Mouse (Mus musculus): ENCODE measurements at regions not wholly inside any gene's neighbourhood (a gene's known extent, or its start where the extent isn't known, plus 50 kb on each side); places are given as distances from the start of the nearest gene placed in this dataset.

DNA sequence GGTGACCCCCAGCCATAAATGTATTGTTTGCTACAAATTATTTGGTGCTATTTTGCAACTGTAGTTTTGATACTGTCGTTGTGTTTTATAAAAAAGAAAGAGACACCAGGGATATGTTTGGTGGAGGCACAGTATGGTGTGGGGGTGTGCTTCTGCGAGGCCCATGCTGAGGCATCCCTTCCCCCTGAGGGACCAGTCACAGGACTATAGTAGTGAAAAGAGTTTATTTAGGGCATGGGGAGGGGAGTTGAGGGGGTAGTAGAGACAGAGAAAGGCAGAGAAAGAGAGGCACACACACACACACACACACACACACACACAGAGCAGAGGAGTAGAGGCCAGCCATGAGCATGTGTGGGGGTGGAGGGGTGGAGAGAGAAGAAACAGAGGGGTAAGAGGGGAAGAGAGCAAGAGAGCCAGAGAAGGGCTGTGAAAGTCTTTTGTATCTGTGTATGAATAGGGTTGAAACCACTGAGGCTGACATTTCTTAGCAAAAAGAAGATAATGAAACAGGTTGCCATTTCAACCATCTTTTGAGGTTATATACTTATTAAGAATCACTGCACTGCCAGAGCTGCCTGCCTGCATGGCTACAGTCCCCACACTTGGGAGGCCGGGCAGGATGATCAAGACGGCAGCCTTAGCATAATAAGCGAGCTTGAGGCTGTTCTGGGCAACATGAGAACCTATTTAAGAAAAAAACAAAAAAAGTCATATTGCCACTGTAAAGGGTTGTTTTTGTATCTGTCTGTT is 65.3 kb upstream of the Osbpl8 start:
- H3K4me2 ChIP-seq = no peak overlapping the region
- WGBS (ENCODE audit: insufficient replicate concordance) = 75% methylated on average over 5 of the region's 5 CpGs
- no peaks in the 10 kb centered on the region for H3K9me3 ChIP-seq (replicated peaks)
- H3K36me3 ChIP-seq = no peaks in the 10 kb centered on the region
- 0 out of 2 replicates have a peak, but pooled peaks cover 9% of the 10 kb centered on the region for H3K27me3 ChIP-seq (replicated peaks)
- ATAC-seq = no peak
- H3K4me1 ChIP-seq = peaks cover 12% of the 10 kb centered on the region
- no peak overlapping the region for H3K4me3 ChIP-seq
- no peak overlapping the region for H3K9ac ChIP-seq
- H3K27ac ChIP-seq = no peak overlapping the region

DNA sequence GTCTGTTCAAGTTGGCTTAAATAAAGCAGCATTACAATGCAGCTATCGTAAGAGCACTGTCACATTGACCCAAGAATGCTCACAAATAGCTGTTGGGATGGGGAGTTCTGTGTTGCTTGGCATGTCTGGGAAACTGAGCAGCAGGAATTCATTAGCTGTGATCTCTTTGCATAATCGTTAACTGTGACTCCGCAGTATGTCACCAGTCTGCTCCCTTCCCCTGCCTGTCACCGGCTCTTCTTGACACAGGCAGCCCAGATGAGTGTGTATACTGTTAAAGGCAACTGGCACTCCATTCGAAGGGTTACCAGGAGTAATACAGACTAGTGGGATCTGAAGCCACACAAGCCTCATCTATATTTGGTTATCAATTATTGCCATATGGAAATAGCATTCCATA is 67.3 kb upstream of the Osbpl8 start:
- Histone ChIP-seq H3K27me3 (replicated peaks) (0 out of 2 replicates have a peak, but pooled peaks cover 9% of the 10 kb centered on the region), H3K4me2 (no peak overlapping the region), H3K27ac (no peak overlapping the region), H3K9ac (no peak overlapping the region), H3K4me3 (no peak overlapping the region), H3K4me1 (peaks cover 2% of the 10 kb centered on the region), H3K36me3 (no peaks in the 10 kb centered on the region), H3K9me3 (replicated peaks) (no peaks in the 10 kb centered on the region)
- ATAC-seq = no peak
- 74% methylated on average over 5 of the region's 5 CpGs for WGBS (ENCODE audit: insufficient replicate concordance)

DNA sequence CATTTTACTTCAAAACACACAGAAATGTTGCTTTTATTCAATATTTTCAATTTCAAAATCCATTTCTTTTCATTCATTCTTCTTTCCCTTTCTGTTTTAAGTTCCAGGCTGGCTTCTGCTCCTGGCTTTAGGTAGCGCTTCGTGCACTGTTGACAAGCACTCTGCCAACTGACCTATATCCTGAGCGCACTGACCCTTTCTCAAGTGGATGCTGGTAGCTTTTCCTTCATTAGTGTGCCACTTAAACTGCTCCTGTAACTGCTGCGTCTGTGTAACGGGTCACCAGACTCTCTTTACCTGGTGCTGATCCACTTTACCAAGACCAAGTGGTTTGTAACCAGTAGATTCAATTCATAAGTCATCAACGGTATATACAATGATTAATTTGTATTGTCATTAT is 67.7 kb upstream of the Osbpl8 start:
- Histone ChIP-seq H3K9me3 (replicated peaks) (no peaks in the 10 kb centered on the region), H3K4me3 (no peak overlapping the region), H3K4me1 (no peaks in the 10 kb centered on the region), H3K36me3 (no peaks in the 10 kb centered on the region), H3K27ac (no peak overlapping the region), H3K27me3 (replicated peaks) (0 out of 2 replicates have a peak, but pooled peaks cover 6% of the 10 kb centered on the region), H3K4me2 (no peak overlapping the region), H3K9ac (no peak overlapping the region)
- ATAC-seq = no peak
- WGBS (ENCODE audit: insufficient replicate concordance) = 79% methylated on average over 6 of the region's 6 CpGs

DNA sequence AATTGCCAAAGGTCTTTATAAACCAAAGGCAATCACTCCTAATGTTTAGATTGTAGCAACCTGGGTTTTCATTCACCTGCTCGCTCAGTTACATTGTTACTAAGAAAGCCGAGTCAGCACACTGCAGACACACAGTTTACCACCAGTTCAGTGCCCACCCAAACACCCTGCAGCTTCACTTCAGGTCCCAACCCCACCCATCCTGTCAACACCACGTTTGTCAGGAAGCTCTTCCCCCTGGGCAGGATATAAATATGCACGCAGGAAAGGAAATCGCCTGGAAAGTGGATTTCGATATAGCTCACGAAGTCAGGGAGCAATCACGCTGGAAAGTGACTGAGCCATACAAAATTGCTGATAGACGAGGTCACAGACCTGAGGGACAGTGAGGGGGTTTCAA is 70.1 kb upstream of the Osbpl8 start:
- Histone ChIP-seq H3K36me3 (no peaks in the 10 kb centered on the region), H3K9me3 (replicated peaks) (no peaks in the 10 kb centered on the region), H3K4me3 (no peak overlapping the region), H3K27me3 (replicated peaks) (no peaks in the 10 kb centered on the region), H3K9ac (no peak overlapping the region), H3K4me1 (no peaks in the 10 kb centered on the region), H3K4me2 (no peak overlapping the region), H3K27ac (no peak overlapping the region)
- WGBS (ENCODE audit: insufficient replicate concordance) = 36% methylated on average over 9 of the region's 9 CpGs
- no peak for ATAC-seq

DNA sequence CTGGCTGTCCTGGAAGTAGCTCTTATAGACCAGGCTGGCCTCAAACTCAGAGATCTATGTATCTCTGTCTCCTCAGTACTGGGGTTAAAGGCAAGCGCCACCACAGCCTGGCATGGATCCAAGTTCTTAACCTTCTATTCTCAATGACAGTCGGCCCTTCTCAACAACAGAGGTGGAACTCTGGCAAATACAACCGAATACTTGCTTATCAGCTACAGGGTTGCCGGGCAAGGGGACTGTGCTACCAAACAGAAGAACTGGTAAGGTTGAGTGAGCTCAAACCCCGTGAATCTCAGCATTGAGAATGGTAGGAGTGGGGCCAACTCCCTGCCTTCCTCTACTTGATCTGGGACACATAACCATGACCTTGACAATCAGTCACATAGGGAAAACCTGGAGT is 75.2 kb upstream of the Osbpl8 start:
- no peaks in the 10 kb centered on the region for H3K4me1 ChIP-seq
- no peak overlapping the region for H3K4me3 ChIP-seq
- 55% methylated on average over 5 of the region's 5 CpGs for WGBS (ENCODE audit: insufficient replicate concordance)
- no peaks in the 10 kb centered on the region for H3K9me3 ChIP-seq (replicated peaks)
- no peak overlapping the region for H3K4me2 ChIP-seq
- no peak overlapping the region for H3K27ac ChIP-seq
- no peak overlapping the region for H3K9ac ChIP-seq
- no peak for ATAC-seq
- no peaks in the 10 kb centered on the region for H3K36me3 ChIP-seq
- no peaks in the 10 kb centered on the region for H3K27me3 ChIP-seq (replicated peaks)

DNA sequence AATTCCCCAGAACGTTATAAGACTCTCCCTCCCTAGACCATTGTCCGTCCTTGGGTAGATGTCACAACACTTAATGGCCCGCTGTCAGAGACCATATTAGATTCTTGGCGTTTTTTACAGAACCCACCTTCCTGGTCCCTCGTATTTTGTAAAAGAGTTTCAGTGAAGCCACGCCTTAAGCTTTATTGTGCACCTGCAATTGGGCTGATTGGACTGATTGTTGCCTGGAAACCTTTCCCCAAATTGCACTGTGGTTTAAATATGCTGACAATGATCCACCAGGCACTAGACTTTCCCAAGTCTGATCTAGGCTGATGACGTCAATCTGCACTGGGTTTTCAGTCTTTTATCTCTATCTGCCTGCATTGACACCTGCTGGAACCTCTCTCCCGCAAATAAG is 75.6 kb upstream of the Zdhhc17 start:
- H3K4me3 ChIP-seq = no peak overlapping the region
- WGBS (ENCODE audit: insufficient replicate concordance) = 62% methylated on average over 8 of the region's 8 CpGs
- no peak overlapping the region for H3K9ac ChIP-seq
- no peaks in the 10 kb centered on the region for H3K9me3 ChIP-seq (replicated peaks)
- H3K4me2 ChIP-seq = no peak overlapping the region
- ATAC-seq = no peak
- H3K4me1 ChIP-seq = no peaks in the 10 kb centered on the region
- no peaks in the 10 kb centered on the region for H3K27me3 ChIP-seq (replicated peaks)
- H3K36me3 ChIP-seq = no peaks in the 10 kb centered on the region
- no peak overlapping the region for H3K27ac ChIP-seq

DNA sequence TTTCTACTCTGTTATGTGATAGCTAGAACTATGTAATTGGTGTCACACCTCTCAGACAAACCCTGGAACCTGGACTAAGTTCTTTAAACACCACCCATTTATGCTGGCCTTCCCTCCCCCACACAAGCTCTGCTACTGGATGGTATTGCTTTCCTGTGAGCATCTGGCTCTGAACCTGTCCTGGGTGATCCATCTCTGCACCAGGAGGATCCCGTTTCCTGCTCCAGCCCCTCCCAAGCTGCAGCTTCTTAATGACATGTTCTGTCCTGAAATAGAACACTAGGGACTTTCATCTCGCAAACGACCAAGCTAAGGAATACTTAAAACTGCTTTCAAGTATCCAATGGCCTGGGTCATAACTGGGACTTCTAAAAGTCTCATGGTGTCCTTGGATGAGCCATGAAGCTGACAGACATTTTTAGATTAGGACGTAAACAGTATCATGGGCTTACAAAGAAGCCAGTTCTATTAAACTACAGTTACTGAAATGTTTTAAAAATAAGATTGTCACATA is 74.4 kb upstream of the Zdhhc17 start:
- Histone ChIP-seq H3K27me3 (replicated peaks) (no peaks in the 10 kb centered on the region), H3K9ac (no peak overlapping the region), H3K27ac (no peak overlapping the region), H3K36me3 (no peaks in the 10 kb centered on the region), H3K4me3 (no peak overlapping the region), H3K4me1 (no peaks in the 10 kb centered on the region), H3K4me2 (no peak overlapping the region), H3K9me3 (replicated peaks) (no peaks in the 10 kb centered on the region)
- 58% methylated on average over 4 of the region's 4 CpGs for WGBS (ENCODE audit: insufficient replicate concordance)
- no peak for ATAC-seq

DNA sequence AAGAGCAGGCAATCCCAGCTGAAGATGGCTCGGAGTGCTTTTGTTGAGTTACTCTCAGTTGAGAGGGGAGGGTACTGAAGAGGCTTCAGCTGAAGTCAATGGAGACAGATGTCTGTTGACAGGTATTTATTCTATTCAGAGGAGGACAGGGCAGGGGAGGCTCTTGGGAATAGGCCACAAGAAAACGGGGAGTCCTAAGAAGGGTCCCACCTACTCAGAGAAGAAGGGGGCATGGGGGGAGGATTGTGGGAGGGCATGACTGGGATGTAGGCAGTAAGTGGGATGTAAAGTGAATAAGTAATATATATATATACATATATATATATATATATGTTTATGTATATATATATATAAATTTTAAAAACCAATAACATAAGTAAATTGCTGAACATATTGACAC is 73.9 kb upstream of the Zdhhc17 start:
- Histone ChIP-seq H3K27me3 (replicated peaks) (no peaks in the 10 kb centered on the region), H3K36me3 (no peaks in the 10 kb centered on the region), H3K27ac (no peak overlapping the region), H3K4me3 (no peak overlapping the region), H3K4me1 (no peaks in the 10 kb centered on the region), H3K4me2 (no peak overlapping the region), H3K9ac (no peak overlapping the region), H3K9me3 (replicated peaks) (no peaks in the 10 kb centered on the region)
- ATAC-seq = no peak
- 59% methylated on average over 2 of the region's 2 CpGs for WGBS (ENCODE audit: insufficient replicate concordance)

DNA sequence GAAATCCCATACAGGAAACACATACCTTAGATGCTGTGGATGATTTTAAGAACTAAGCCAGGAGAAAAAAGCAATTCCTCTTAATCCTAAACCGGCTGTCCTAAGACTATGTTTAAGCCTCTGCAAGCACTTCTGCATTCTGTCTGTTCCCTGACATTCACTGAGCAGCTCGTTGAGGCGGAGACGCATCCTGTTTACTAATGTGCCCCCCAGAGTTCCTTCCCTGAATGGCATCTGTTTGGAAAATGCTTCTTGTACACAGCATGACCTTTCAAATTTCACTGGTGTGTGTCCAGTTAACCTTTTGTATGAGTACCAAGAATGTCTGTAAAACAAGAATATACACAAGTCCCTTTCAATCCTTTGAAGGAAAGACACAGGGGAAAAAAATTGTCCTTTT is 73.4 kb upstream of the Zdhhc17 start:
- H3K4me3 ChIP-seq = no peak overlapping the region
- WGBS (ENCODE audit: insufficient replicate concordance) = 16% methylated on average over 4 of the region's 4 CpGs
- no peak overlapping the region for H3K4me2 ChIP-seq
- H3K27me3 ChIP-seq (replicated peaks) = no peaks in the 10 kb centered on the region
- no peaks in the 10 kb centered on the region for H3K9me3 ChIP-seq (replicated peaks)
- no peak for ATAC-seq
- H3K9ac ChIP-seq = no peak overlapping the region
- no peaks in the 10 kb centered on the region for H3K36me3 ChIP-seq
- no peaks in the 10 kb centered on the region for H3K4me1 ChIP-seq
- no peak overlapping the region for H3K27ac ChIP-seq

DNA sequence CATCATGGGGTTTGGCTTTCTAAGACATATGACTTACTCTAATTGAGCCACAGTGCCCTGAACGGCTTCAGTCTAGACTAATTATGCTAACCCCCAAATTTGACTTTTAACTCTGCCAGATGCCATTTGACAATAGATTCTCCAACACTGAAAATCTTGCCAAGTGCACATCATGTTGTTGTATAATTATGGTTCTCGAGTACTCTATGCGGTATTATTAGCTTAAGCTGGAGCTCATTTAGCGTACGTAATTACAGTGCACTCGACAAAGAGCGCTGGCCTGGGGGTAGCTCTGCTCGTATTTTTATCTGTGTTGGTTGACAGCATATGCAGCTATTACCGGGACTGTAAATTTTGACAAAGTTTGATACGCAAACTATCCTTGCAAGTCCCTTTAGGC is 70.4 kb upstream of the Zdhhc17 start:
- H3K4me3 ChIP-seq = no peak overlapping the region
- ATAC-seq = no peak
- no peaks in the 10 kb centered on the region for H3K4me1 ChIP-seq
- H3K4me2 ChIP-seq = no peak overlapping the region
- H3K27ac ChIP-seq = no peak overlapping the region
- 72% methylated on average over 10 of the region's 10 CpGs for WGBS (ENCODE audit: insufficient replicate concordance)
- no peak overlapping the region for H3K9ac ChIP-seq
- no peaks in the 10 kb centered on the region for H3K9me3 ChIP-seq (replicated peaks)
- H3K36me3 ChIP-seq = no peaks in the 10 kb centered on the region
- H3K27me3 ChIP-seq (replicated peaks) = no peaks in the 10 kb centered on the region

DNA sequence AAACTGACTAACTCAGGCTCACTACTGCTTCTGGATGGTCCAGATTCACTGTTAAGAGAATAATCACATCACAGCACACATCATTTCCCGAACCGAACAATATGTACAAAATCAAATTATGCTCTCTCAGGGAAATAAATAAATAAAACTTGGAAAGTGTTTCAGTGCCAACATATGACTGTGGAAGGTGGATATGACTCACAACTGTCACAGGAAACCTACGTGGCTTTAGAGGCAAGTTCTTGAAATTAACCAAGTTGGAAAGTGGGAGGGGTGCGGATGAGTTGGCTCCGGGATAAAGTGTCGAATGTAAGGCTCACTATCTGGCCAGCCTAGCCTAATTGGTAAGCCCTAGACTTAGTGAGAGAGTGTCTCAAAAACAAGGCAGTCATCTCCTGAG is 69.1 kb upstream of the Zdhhc17 start:
- Histone ChIP-seq H3K27ac (no peak overlapping the region), H3K4me1 (peaks cover 4% of the 10 kb centered on the region; the same call in 1 of the 2 replicates), H3K27me3 (replicated peaks) (no peaks in the 10 kb centered on the region), H3K4me3 (no peak overlapping the region), H3K9me3 (replicated peaks) (no peaks in the 10 kb centered on the region), H3K36me3 (no peaks in the 10 kb centered on the region), H3K9ac (no peak overlapping the region), H3K4me2 (no peak overlapping the region)
- 59% methylated on average over 6 of the region's 6 CpGs for WGBS (ENCODE audit: insufficient replicate concordance)
- ATAC-seq = no peak

DNA sequence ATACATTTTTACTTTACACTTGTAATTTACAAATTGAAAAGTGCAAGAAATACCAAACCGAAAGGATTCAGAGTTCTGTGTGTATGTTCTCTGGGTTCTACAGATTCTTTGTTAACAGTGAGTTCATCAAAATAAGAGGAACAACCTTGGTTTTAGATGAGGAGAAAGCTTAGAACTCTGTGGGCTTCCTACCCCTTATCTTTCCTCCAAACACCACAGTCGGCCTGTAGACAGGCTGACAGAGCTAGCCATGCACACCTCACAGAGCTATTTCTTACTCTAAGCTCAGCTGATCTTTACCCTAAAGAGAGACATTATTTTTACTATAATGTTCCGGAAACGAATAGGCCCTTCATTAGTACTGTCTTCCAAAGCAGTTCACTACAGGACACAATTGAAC is 67.7 kb upstream of the Zdhhc17 start:
- Histone ChIP-seq H3K4me3 (no peak overlapping the region), H3K4me2 (no peak overlapping the region), H3K27me3 (replicated peaks) (no peaks in the 10 kb centered on the region), H3K27ac (no peak overlapping the region), H3K9me3 (replicated peaks) (no peaks in the 10 kb centered on the region), H3K36me3 (no peaks in the 10 kb centered on the region), H3K4me1 (peaks cover 7% of the 10 kb centered on the region; the same call in 1 of the 2 replicates), H3K9ac (no peak overlapping the region)
- 50% methylated on average over 4 of the region's 4 CpGs for WGBS (ENCODE audit: insufficient replicate concordance)
- ATAC-seq = no peak
